Mouse (Mus musculus) cortical plate, adult 2 months (tissue): ENCODE data around the gene Zfp771.

Source experiments
- CTCF ChIP-seq: fragments of 200-500 bp; IDR thresholded peaks from 2 replicates; pipeline ENCODE4 v1.5.1; 2011; ENCODE audit warnings: mild to moderate bottlenecking, control low read depth, low read length; ENCODE audit not compliant: insufficient read depth; ENCODE audit errors: extremely low read depth
- POLR2A ChIP-seq: fragments of 200-500 bp; IDR thresholded peaks from 2 replicates; pipeline ENCODE4 v1.6.1; 2011; ENCODE audit warnings: mild to moderate bottlenecking, low read length, control low read depth; ENCODE audit not compliant: insufficient read depth; ENCODE audit errors: extremely low read depth

- no peak for TF ChIP-seq CTCF
- TF ChIP-seq POLR2A: no peak
These were observed 29.6 kb upstream of the Zfp771 start for GRCm38 (mm10) chr7:127214521-127214920.
